Mouse (Mus musculus) heart, embryonic 11.5 days (tissue): Measurements from ENCODE around the gene 4930432K21Rik. TPM values are rescaled to one million over a fixed set of nuclear protein-coding genes. Genes with fewer than 3 reads are reported as not detected.

Experiments
- ATAC-seq: fragments of 200-750 bp; cut with Nextera tagmentation; replicated peaks from 2 replicates; pipeline ENCODE4 v1.8.0; 2017; ENCODE audit warnings: moderate library complexity; ENCODE audit not compliant: insufficient number of reproducible peaks, low FRiP score, low TSS enrichment
- H3K27ac ChIP-seq: fragments of 300-500 bp; sonication (generic); 2 replicates; pipeline ENCODE4 v1.5.1; 2014; ENCODE audit warnings: mild to moderate bottlenecking, low read depth, low read length
- H3K27me3 ChIP-seq: fragments of 300-500 bp; sonication (generic); 2 replicates; pipeline ENCODE4 v1.6.1; 2014; ENCODE audit warnings: mild to moderate bottlenecking, low read length, mixed read lengths; ENCODE audit not compliant: control insufficient read depth, insufficient read depth
- H3K36me3 ChIP-seq: fragments of 300-500 bp; sonication (generic); 2 replicates; pipeline ENCODE4 v1.6.1; 2014; ENCODE audit warnings: mild to moderate bottlenecking, low read length, moderate library complexity, mixed read lengths; ENCODE audit not compliant: control insufficient read depth, insufficient read depth
- H3K4me1 ChIP-seq: fragments of 300-500 bp; sonication (generic); 2 replicates; pipeline ENCODE4 v1.6.1; 2014; ENCODE audit warnings: low read length; ENCODE audit not compliant: control insufficient read depth, insufficient read depth
- H3K4me2 ChIP-seq: fragments of 300-500 bp; sonication (generic); 2 replicates; pipeline ENCODE4 v1.6.1; 2014; ENCODE audit warnings: mild to moderate bottlenecking, moderate library complexity
- H3K4me3 ChIP-seq: fragments of 300-500 bp; sonication (generic); 2 replicates; pipeline ENCODE4 v1.5.1; 2014; ENCODE audit warnings: low read depth, low read length
- H3K9ac ChIP-seq: fragments of 300-500 bp; sonication (generic); 2 replicates; pipeline ENCODE4 v1.6.1; 2014; ENCODE audit warnings: mild to moderate bottlenecking, low read depth, low read length, moderate library complexity
- H3K9me3 ChIP-seq: fragments of 300-500 bp; sonication (generic); replicated peaks from 2 replicates; pipeline ENCODE4 v1.6.1; 2016; ENCODE audit warnings: low read length; ENCODE audit not compliant: control insufficient read depth
- WGBS: fragments of 180-500 bp; shearing (Covaris S2); extraction: QIAGEN DNeasy Blood & Tissue Kit; methylation state at CpG from one replicate; pipeline ENCODE4 v1.1.7; 2014; ENCODE audit not compliant: insufficient replicate concordance; 5-methylcytosine and 5-hydroxymethylcytosine counted together
- polyA plus RNA-seq: library from polyadenylated mRNA; unstranded; fragments of >200 nt; fragmentation: Nextera tagmentation; extraction: Ambion mirVana; gene quantifications from 2 replicates; pipeline ENCODE4 v1.2.1, GENCODE M21; 2014

Gene 4930432K21Rik
- polyA plus RNA-seq, 1 experiment from 2014 or later = 0.44 TPM

GRCm38 (mm10) chr8:84190191-84190867, 42.5 kb downstream of the 4930432K21Rik start:
- peaks cover 14% of the 10 kb centered on the region for H3K4me1 ChIP-seq
- no peak overlapping the region for H3K9ac ChIP-seq
- no peaks in the 10 kb centered on the region for H3K27me3 ChIP-seq
- no peak overlapping the region for H3K4me2 ChIP-seq
- no peak overlapping the region for H3K4me3 ChIP-seq
- H3K27ac ChIP-seq = peak overlapping the region; percentile 54; the same call in 1 of the 2 replicates
- H3K36me3 ChIP-seq = no peaks in the 10 kb centered on the region
- ATAC-seq = no peak
- WGBS = 94% methylated on average over 7 of the region's 7 CpGs
- H3K9me3 ChIP-seq = no peaks in the 10 kb centered on the region

GRCm38 (mm10) chr8:84192023-84192422, 44.2 kb downstream of the 4930432K21Rik start:
- peak; percentile 89 for ATAC-seq
- no peaks in the 10 kb centered on the region for H3K9me3 ChIP-seq
- 11% methylated on average over 13 of the region's 13 CpGs for WGBS
- H3K9ac ChIP-seq = peak overlapping the region; percentile 72
- H3K4me2 ChIP-seq = peak overlapping the region; percentile 74
- peaks cover 14% of the 10 kb centered on the region for H3K4me1 ChIP-seq
- H3K27me3 ChIP-seq = no peaks in the 10 kb centered on the region
- peak overlapping the region; percentile 33 for H3K4me3 ChIP-seq
- no peaks in the 10 kb centered on the region for H3K36me3 ChIP-seq
- peak overlapping the region; percentile 98 for H3K27ac ChIP-seq

GRCm38 (mm10) chr8:84192555-84192954, 44.7 kb downstream of the 4930432K21Rik start:
- peak overlapping the region; percentile 98 for H3K27ac ChIP-seq
- peak overlapping the region; percentile 72 for H3K9ac ChIP-seq
- 3% methylated on average over 32 of the region's 33 CpGs for WGBS
- H3K27me3 ChIP-seq = no peaks in the 10 kb centered on the region
- peaks cover 14% of the 10 kb centered on the region for H3K4me1 ChIP-seq
- ATAC-seq = peak; percentile 83
- H3K4me2 ChIP-seq = peak overlapping the region; percentile 74
- H3K36me3 ChIP-seq = no peaks in the 10 kb centered on the region
- peak overlapping the region; percentile 33 for H3K4me3 ChIP-seq
- H3K9me3 ChIP-seq = no peaks in the 10 kb centered on the region

GRCm38 (mm10) chr8:84193161-84193560, 45.3 kb downstream of the 4930432K21Rik start:
- no peak overlapping the region for H3K4me3 ChIP-seq
- H3K9ac ChIP-seq = no peak overlapping the region
- ATAC-seq = no peak
- H3K4me2 ChIP-seq = peak overlapping the region; percentile 74; the same call in 1 of the 2 replicates
- H3K36me3 ChIP-seq = no peaks in the 10 kb centered on the region
- peaks cover 19% of the 10 kb centered on the region for H3K4me1 ChIP-seq
- no peaks in the 10 kb centered on the region for H3K27me3 ChIP-seq
- 64% methylated on average over 4 of the region's 4 CpGs for WGBS
- peak overlapping the region; percentile 98; the same call in 1 of the 2 replicates for H3K27ac ChIP-seq
- H3K9me3 ChIP-seq = no peaks in the 10 kb centered on the region

GRCm38 (mm10) chr8:84193566-84193965, 45.7 kb downstream of the 4930432K21Rik start:
- Histone ChIP-seq H3K4me3 (no peak overlapping the region), H3K9me3 (no peaks in the 10 kb centered on the region), H3K4me2 (no peak overlapping the region), H3K27ac (no peak overlapping the region), H3K36me3 (no peaks in the 10 kb centered on the region), H3K4me1 (peaks cover 23% of the 10 kb centered on the region), H3K9ac (no peak overlapping the region), H3K27me3 (no peaks in the 10 kb centered on the region)
- 76% methylated on average over 5 of the region's 5 CpGs for WGBS
- no peak for ATAC-seq

- Histone ChIP-seq H3K27me3 (no peaks in the 10 kb centered on the region), H3K9ac (no peak overlapping the region), H3K4me2 (no peak overlapping the region), H3K9me3 (no peaks in the 10 kb centered on the region), H3K4me1 (peaks cover 30% of the 10 kb centered on the region), H3K4me3 (no peak overlapping the region), H3K27ac (no peak overlapping the region), H3K36me3 (no peaks in the 10 kb centered on the region)
- no peak for ATAC-seq
- 68% methylated on average over 3 of the region's 3 CpGs for WGBS
Measured at GRCm38 (mm10) chr8:84194224-84194743, 46.5 kb downstream of the 4930432K21Rik start.

- H3K4me2 ChIP-seq = peak overlapping the region; percentile 72
- H3K27me3 ChIP-seq = no peaks in the 10 kb centered on the region
- H3K4me3 ChIP-seq = peak overlapping the region; percentile 56
- H3K4me1 ChIP-seq = peaks cover 45% of the 10 kb centered on the region
- H3K9ac ChIP-seq = peak overlapping the region; percentile 81
- WGBS = 3% methylated on average over 43 of the region's 43 CpGs
- no peaks in the 10 kb centered on the region for H3K9me3 ChIP-seq
- no peaks in the 10 kb centered on the region for H3K36me3 ChIP-seq
- peak; percentile 24 for ATAC-seq
- peak overlapping the region; percentile 98 for H3K27ac ChIP-seq
Measured at GRCm38 (mm10) chr8:84197141-84197921, 49.5 kb downstream of the 4930432K21Rik start.

- Histone ChIP-seq H3K27me3 (no peaks in the 10 kb centered on the region), H3K4me1 (peaks cover 48% of the 10 kb centered on the region), H3K27ac (peak overlapping the region; percentile 98), H3K4me3 (peak overlapping the region; percentile 56), H3K9me3 (no peaks in the 10 kb centered on the region), H3K4me2 (peak overlapping the region; percentile 72), H3K36me3 (no peaks in the 10 kb centered on the region), H3K9ac (peak overlapping the region; percentile 81)
- WGBS = 3% methylated on average over 30 of the region's 30 CpGs
- ATAC-seq = peak; percentile 78
Measured at GRCm38 (mm10) chr8:84197922-84198774, 50.3 kb downstream of the 4930432K21Rik start.
